Mouse (Mus musculus) thymus, postnatal 0 days (tissue): ENCODE data around the gene Med24. TPM values are rescaled to one million over a fixed set of nuclear protein-coding genes. Genes with fewer than 3 reads are reported as not detected.

Experiments
- DNase-seq: peaks from one replicate; pipeline ENCODE4 v3.0.0-alpha.2; 2015; ENCODE audit warnings: low spot score
- polyA plus RNA-seq: library from polyadenylated mRNA; unstranded; fragments of >200 nt; fragmentation: Nextera tagmentation; extraction: Ambion mirVana; gene quantifications from 2 replicates; pipeline ENCODE4 v1.2.1, GENCODE M21; 2015

Gene Med24
- 48.3 and 48.5 TPM in 2 replicates for polyA plus RNA-seq

DNA sequence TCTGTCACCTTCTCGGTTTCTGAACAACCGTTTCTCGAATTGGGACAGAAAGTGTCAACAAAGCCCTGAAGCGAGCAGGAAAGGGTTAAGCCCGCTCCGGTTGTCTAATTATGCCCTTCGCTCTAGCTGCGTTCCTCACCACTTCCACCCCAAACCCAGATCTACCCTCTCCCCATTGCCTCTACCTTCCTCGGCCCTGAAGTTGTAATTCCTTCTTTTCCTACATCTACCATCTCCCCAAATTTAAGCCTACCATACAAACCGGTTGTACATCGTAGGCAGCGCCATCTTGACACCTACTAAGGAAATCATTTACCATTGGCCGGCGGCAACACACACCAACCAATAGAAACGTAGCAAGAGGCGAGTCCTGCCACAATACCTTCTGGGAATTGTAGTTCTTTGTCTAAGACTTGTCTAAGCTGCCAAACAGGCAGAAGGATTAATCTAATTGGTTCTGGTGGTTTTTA lies at the start of gene Med24:
Med24 (minus strand) TSS at position 317 of the 470 bp plus-strand sequence.
- DNase-seq = peak; percentile 89

DNA sequence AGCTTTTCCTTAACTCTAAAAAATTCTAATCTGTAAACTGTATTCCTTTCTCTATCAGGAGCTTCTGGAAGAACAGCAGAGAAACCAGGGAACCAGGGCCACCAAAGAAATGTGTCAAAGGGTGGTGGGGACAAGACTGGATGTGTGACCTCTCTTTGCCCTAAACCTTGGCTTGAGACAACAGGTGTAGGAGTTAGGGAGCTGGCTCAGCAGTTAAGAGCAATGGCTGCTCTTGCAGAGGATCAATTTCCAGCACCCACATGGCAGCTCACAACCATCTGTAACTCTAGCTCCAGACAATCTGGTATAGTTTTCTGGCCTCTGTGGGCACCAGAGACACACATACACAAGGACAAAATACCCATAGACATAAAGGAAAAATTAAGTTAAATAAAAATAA lies 48.7 kb upstream of the Med24 start:
- DNase-seq = no peak

DNA sequence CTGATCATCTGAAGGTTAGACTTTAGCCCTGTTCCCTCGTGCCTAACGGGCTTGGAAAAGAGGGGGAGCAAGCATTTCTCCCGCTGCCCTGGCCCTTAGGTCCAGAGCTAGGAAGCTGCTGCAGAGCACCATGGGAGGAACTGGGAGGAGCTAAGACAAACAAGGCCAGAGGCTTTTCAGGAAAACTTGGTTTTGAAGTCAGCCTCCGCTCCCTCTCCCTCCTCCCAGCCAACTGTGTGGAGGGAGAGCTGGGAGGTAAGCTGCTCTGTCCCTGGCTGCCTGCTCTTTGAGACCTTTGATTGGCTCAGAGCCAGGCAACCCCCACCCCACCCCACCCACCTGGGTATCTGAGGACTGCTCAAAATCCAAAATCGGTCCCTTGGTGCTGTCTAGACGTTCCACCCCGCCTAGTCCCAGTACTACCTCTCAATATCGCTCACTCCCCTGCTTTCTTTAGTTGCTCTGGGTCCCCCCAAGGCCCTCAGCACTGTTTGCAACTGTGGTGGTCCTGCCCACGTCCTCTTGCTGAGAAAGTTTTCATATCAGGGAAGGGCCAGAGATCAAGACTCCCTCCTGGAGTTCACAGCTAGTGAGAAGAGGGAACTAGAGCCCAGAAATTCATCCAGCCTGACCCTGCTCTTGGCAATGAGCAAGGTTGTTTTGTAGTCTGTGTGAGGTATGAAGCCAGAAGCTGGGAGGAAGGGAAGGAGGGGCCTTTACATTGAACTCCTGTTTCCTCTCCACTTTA lies 47.8 kb upstream of the Med24 start:
- DNase-seq = peak; percentile 1

DNA sequence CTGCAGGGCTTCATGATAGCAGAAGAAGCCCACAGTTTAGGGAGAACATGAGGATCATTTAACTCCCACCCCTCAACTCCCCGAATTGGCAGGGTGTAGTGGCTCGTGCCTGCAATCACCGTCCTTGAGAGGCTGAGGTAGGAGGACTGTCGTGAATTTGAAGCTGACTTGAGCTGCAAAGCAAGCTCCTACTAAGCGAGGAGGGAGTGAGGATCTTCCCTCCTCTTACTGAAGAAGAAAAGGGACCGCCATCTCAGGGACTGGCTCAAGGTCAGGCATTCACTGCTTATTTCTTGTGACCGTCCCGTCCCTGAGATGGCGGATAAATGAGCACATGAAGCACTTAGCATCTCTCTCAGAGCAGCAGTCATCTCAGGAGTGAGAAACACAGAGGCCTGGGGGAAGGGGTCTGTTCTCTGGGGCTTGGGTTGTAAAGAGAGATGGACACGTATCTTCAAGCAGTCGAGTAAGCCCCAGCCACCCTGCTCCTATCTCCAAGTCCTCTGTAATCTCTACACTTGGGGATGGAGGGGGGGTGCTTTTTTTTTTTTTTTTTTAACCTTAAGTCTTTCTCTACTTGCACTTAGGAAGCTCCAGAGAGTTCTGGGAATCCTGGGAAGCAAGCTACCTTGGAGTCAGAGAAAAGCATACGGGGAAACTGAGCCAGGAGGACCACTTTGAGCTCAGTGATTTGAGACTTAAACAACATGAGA lies 47.0 kb upstream of the Med24 start:
- no peak for DNase-seq

DNA sequence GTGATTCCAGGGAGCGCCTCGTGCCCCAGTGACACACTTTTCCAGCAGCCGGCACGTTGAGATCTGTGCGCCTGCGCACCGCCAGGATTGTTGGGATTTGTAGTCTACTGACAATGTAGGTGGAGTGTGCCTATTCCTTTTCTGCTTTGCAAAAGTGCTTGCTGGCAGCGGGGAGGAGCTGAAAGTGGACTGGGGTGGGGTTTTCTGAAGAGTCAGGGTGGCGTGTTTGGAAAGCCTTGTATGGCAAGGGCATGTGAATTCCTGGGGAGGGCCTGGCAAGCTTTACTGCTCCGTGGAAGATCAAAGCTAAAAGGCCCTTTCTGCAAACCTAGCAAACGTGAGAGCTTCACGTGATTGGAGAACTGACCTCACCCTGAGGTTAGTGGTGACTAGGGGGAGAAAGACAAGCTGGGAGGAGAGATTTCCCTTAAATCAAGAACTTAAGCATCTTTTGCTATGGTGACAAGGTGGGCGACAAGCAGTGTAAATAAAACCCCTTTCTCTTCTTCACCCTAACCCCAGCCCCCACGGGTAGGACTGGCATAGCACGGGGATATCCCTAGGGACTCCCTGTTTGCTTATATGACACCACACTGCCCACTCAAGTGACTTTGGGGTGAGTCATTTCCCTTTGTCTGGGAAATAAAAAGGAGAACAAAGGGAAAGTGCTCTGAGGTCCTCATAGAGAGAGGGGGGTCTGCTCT lies 46.3 kb upstream of the Med24 start:
- peak; percentile 84 for DNase-seq

DNA sequence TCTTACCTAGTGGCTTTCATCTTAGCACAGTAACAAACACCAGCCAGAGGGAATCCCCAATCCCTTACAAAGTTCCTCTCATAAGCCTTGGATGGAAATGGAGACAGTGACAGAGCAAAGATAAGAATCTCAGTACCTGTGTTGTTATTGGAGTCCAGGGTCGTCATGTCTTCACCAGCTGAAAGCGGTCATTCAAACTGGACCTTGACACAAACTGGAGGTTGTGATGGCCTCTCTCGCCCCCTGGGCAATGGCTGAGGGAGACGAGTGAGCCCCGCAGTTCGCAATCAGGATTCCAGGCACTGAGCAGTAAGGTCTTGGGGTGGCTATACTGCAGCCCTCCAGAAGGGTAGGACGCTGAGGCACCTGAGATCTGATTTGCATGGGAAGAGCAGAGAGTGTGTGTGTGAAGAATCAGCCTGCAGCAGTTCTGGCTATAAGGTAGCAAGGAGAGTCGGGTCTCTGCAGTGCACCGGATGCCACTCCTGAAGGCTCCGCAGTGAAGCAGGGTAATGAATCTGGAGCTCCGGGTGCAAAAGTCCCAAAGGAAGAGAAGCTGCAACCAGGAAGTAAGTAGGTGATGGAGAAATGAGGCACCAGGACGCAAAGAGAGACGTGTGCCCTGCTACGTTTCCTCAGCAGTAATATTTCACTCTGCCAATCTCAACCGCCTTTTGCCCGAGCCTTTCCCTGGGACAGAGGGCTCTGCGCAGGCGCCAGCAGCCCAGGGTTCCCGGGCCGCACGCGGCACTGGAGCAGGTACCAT lies 45.5 kb upstream of the Med24 start, which contains the start of gene Nr1d1:
Nr1d1 (minus strand) TSS at position 752 of the 766 bp plus-strand sequence.
- no peak for DNase-seq

DNA sequence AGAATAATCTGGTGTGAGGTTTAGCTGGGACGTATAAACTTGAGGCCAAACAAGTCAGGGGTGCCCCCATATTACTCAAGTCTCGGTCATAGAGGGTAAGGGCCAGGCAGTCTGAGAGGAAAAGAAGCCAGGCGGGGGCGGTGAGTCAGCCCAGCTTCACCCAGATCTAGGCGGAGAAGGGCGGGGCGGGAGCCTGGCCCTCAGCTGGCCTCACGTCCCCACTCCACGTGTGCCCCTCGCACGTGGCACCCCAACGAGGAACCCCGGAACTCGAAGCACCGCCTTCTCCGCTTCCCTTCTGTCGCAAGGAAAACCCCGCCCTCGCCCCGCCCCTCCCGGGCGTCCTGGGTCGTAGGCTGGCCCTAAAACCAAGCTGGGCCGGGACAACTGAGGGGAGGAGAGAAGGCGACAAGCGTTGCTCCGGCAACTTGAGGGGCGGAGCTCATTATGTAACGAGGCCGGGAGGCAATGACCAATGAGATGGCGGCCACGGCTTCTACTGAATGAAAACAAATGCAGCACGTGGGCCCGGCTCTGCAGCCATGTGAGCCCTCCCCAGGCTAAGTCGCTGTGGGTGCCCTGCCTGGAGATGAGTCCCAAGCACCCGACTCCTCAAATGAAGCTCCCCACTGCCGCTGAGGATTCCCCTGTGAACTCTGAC lies 44.5 kb upstream of the Med24 start:
- peak; percentile 96 for DNase-seq

DNA sequence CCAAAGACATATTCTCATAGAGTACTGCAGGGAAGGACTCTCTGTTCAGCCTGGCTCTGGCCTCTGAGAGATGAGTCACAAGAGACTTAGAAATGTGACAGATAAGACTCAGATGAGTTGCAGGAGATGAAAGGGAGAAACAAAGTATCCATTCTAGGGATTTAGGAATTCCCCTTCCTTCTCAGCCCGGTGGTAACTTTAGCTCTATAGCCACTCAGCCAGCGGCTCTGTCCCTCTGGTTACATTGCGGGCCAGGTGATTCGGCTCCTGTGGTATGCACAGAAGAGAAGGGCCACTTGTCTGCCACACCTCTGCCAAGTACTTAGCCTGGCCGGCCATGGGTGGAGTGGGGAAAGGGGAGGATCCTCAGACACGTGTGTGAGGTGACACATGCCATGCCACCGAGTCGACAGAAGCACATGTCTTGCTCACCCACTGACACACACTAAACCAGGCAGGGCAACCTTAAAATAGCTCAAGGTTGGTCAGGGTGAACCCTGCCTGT lies 43.5 kb upstream of the Med24 start:
- DNase-seq = no peak

DNA sequence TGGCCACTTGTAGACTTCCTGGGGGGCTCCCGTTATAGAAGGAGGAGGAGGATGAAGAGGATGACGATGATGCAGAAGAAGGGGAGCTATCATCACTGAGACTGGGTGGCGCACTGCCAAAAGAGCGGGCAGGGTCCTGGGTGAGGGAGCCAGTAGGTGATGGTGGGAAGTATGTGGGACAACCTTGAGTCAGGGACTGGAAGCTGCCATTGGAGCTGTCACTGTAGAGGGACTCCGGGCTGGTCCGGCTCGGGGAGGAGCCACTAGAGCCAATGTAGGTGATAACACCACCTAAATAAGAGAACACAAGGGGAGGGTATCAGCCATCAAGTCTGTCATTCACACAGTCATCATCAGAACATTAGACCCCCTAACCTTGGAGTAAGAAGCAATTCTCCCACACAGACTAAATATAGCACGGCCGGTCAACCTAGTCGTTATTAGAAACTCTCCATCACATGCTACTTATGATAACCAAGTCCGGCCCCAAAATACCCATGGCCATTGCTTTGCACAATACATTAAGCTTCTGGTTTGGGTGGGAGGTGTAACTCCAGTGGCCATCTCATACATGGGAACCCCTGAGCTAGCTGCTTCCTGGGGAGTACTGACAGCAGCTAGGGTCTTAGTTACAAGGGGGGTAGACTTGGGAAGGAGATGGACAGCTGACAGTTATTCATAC lies 42.8 kb upstream of the Med24 start:
- no peak for DNase-seq

DNA sequence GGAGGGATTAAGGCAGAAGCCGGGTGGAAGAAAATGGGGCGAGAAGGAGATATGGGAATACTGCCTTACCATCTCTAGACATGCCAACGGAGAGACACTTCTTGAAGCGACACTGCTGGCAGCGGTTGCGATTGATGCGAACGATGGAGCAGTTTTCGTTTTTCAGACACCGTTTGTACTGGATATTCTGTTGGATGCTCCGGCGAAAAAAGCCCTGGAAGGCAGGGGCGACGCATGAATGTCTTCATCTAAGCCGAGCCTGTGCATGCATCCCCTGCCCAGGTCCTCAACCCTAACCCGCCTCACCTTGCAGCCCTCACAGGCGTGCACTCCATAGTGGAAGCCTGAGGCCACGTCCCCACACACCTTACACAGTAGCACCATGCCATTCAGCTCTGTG lies 41.9 kb upstream of the Med24 start:
- DNase-seq = no peak

DNA sequence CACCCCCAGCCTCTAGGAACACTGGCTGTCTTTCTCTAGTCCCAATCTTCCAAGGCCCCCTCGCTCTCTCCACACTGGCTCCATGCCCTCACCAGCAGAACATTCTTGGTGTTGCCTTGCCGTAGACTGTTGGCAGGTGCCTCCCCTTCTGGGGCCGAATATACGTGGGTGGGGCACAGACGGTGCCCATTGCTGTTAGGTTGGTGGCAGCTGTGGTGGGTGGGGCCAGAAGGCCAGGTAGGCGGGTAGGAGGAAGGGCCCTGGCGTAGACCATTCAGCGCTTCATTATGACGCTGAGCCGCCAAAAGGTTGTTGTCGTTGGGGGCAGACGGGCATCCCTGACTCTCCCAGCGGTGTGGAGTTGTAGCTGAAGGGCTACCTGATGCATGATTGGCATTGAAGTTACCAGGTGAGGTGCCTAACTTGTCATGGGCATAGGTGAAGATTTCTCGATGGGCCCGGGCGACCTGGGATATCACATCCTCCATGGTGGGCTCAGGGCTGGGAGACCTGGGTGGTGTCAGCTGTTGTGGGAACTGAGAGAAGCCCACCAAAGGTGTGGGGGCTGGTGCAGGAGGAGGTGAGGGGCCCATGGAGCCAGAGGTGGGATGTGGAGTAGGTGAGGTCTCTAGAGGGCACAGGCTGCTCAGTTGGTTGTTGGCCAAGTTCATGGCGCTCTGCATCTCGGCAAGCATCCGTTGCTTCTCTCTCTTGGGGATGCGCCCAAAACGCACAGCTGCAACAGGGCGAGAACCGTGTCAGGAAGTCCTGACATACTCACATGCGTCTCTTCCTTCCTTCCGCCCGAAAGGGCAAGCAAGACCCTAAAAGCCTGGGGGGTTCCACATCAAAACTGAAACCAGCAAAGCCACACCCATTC lies 41.1 kb upstream of the Med24 start:
- DNase-seq = peak; percentile 52

DNA sequence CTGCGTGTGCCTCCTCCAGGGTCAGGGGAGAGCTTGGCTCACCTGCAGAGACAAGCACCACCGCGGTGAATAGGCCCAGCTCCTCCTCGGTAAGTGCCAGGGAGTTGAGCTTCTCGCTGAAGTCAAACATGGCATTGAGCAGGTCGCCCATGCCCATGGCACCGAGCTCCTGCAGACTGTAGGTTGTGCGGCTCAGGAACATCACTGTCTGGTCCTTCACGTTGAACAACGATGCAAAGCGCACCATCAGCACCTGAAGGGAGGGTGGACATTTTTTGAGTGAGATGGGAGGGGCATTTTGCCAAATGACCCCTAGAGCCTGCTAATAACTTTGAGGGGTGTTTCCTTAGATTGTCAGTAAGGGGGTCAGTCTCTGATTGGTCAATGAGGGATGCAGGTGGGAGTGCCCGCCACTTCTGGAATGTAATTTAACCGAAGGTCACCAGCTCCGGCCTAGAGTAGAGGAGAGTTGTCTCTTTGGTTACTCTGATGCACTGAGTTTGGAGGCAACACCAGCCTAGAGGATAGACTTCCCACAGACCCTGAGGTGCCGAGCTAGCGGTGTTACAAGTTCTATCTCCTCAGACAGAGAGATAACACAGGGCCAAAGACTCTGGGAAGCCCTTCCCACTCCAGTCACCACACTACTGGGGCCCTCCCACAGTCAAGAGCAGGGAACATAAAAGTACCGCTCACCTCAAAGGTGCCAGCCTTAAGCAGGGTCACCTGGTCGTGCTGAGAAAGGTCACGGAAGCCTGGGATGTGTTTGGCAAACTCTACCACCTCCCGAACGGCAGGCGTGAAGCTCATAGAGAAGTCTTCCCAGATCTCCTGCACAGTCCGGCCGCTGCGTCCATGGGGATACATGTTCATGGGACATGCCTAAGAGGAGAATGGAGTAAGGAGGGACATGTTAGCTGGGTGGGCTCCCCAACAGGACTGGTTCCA lies 40.0 kb upstream of the Med24 start:
- DNase-seq = no peak

DNA sequence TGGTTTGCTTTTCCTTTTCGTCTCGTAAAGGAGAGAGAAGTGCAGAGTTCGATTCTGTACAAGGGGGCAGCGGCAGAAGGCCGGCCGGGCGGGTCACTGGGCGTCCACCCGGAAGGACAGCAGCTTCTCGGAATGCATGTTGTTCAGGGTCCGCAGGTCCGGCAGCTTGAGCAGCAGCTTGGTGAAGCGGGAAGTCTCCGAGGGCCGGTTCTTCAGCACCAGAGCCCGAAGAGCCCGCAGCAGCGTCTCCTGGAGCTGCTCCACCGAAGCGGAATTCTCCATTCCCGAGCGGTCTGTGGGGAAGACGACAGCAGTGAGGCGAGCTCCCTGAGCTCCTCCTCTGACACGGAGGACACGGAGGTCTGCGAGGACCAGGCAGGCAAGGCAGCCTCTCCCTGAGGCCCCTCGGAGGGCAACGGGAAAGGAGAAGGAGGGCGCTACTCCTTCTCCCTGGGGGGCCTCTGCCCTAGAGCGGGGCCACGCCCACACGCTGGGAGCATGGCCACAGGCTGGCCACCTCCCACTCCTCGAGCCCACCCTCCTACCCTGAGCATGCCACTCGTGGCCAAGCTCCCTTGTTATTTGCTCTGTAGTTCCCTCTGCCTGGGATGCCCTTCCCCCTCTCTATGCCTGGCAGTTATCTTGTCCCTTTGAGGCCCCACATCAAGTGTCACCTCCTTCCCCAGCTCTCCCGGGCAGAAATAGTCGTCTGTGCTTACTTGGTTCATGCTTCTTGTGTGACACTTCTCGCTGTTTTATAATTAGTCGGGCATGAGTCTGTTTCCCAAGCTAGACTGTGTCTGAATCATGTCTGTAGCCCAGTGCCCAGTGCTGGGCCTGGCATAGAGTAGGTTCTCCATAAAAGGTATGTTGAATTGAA lies 39.1 kb upstream of the Med24 start:
- DNase-seq = peak; percentile 12

DNA sequence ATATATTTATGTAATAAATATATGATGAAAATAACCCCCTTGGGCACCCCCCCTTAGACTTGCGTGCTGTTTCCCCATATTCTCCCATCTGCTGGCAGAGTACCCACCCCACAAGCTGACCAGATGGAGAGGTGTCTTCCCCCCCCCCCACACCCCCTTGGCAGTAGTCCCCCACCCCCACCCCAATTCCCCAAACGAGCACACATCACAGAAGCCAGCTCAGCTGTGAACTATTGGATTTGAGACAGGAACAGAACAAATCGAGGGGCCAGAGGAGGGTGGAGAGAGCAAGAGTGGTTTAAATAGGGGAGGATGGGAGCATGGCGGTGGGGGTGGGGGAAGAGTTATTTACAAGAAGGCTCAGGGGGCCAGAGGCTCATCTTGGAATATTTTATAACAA lies 38.5 kb upstream of the Med24 start:
- DNase-seq = no peak

DNA sequence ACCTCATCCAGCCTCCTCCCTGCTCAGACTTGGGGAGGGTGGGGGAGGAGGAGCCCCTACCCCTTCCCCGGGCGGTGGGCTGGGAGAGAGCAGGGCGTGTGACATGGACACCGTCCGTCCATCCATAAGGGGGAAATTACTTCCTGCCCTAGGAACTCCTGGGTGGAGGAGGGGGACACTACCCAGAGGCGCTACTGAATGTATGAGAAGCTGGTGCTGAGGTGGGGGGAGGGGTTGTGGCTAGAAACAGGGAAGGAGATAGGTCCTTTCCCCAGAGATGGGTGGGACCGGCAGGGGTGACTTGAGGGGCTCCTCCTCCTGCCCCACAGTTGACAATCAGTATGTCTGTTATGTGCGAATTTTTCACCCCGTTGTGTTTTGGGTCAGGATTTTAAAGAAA lies 38.0 kb upstream of the Med24 start:
- peak; percentile 80 for DNase-seq

DNA sequence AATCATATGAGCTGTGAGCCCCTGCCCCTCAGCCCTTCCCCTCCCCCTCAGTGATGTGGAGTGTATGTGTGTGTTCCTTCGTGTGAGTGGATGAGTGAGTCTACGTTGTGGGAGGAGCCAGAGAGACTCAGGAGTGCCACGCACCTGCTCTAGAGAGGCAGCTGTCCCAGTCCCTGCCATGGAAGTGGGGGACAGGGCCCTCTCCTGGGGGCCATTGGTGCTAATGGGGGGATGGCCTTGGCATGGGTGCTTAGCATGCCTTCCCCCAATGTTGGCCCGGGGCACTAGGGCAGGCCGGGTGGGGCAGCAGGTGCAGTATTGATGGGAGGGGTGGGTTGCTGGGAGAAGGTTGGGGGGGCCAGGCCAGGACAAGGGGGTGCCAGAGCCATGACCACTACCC lies 37.6 kb upstream of the Med24 start:
- DNase-seq = peak; percentile 23

DNA sequence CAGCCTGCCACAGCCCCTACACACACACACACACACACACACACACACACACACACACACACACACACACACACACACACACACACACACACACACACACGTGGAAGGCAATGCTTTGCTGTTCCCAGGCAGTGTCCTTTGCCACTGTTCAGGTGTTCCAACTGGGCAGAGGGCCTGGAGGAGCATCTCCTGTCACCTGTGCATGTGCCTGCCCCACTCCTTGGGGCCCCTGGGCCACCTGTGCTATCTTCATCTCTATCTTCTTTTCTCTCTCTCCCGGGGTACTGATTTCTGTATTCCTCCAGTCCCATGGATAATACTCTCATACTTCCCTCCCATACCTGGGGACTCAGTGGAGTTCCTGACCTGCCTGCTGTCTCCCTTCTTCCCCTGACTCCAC lies 37.1 kb upstream of the Med24 start:
- DNase-seq = no peak
